Mouse (Mus musculus) neural tube, embryonic 11.5 days (tissue): ENCODE measurements at regions not wholly inside any gene's neighbourhood (a gene's known extent, or its start where the extent isn't known, plus 50 kb on each side); places are given as distances from the start of the nearest gene placed in this dataset.

ENCODE experiments used
- ATAC-seq: fragments of 200-750 bp; cut with Nextera tagmentation; 2 replicates; pipeline ENCODE4 v1.8.0; 2017; ENCODE audit warnings: moderate number of reproducible peaks, mild to moderate bottlenecking, moderate TSS enrichment, moderate library complexity; ENCODE audit not compliant: insufficient read depth, low FRiP score, low TSS enrichment
- DNase-seq: peaks from one replicate; pipeline ENCODE4 v3.0.0-alpha.2; 2015; ENCODE audit warnings: low spot score
- H3K27ac ChIP-seq: fragments of 300-500 bp; sonication (generic); 2 replicates; pipeline ENCODE4 v1.5.1; 2014; ENCODE audit warnings: low read depth, mild to moderate bottlenecking, low read length
- H3K27me3 ChIP-seq: fragments of 300-500 bp; sonication (generic); 2 replicates; pipeline ENCODE4 v1.6.1; 2014; ENCODE audit warnings: mild to moderate bottlenecking, low read length, mixed read lengths; ENCODE audit not compliant: control insufficient read depth, insufficient read depth
- H3K36me3 ChIP-seq: fragments of 300-500 bp; sonication (generic); 2 replicates; pipeline ENCODE4 v1.6.1; 2014; ENCODE audit warnings: mild to moderate bottlenecking, low read length, moderate library complexity, mixed read lengths; ENCODE audit not compliant: control insufficient read depth, insufficient read depth
- H3K4me1 ChIP-seq: fragments of 300-500 bp; sonication (generic); 2 replicates; pipeline ENCODE4 v1.6.1; 2014; ENCODE audit warnings: low read length, mixed read lengths; ENCODE audit not compliant: control insufficient read depth, insufficient read depth
- H3K4me2 ChIP-seq: fragments of 300-500 bp; sonication (generic); 2 replicates; pipeline ENCODE4 v1.6.1; 2014; ENCODE audit warnings: low read depth, mild to moderate bottlenecking, moderate library complexity
- H3K4me3 ChIP-seq: fragments of 300-500 bp; sonication (generic); 2 replicates; pipeline ENCODE4 v1.5.1; 2014; ENCODE audit warnings: low read depth, low read length
- H3K9ac ChIP-seq: fragments of 300-500 bp; sonication (generic); 2 replicates; pipeline ENCODE4 v1.6.1; 2014; ENCODE audit warnings: mild to moderate bottlenecking, low read length
- H3K9me3 ChIP-seq: fragments of 300-500 bp; sonication (generic); 2 replicates; pipeline ENCODE4 v1.6.1; 2016; ENCODE audit warnings: low read length; ENCODE audit not compliant: control insufficient read depth
- WGBS: fragments of 180-500 bp; shearing (Covaris S2); extraction: QIAGEN DNeasy Blood & Tissue Kit; methylation state at CpG from one replicate; pipeline ENCODE4 v1.1.7; 2014; 5-methylcytosine and 5-hydroxymethylcytosine counted together

- Histone ChIP-seq H3K27ac (no peak overlapping the region), H3K9ac (no peak overlapping the region), H3K36me3 (no peaks in the 10 kb centered on the region), H3K4me2 (no peak overlapping the region), H3K9me3 (no peaks in the 10 kb centered on the region), H3K27me3 (no peaks in the 10 kb centered on the region), H3K4me1 (no peaks in the 10 kb centered on the region), H3K4me3 (no peak overlapping the region)
- ATAC-seq = no peak
- WGBS = 65% methylated on average over 4 of the region's 4 CpGs
- peak; percentile 28 for DNase-seq
These were observed 1117.4 kb upstream of the Nudt12 start for GRCm38 (mm10) chr17:60130589-60130988.

GRCm38 (mm10) chr17:60098763-60099162, 1085.6 kb upstream of the Nudt12 start:
- DNase-seq = no peak
- H3K4me1 ChIP-seq = no peaks in the 10 kb centered on the region
- no peaks in the 10 kb centered on the region for H3K27me3 ChIP-seq
- no peaks in the 10 kb centered on the region for H3K36me3 ChIP-seq
- H3K9ac ChIP-seq = no peak overlapping the region
- no peak for ATAC-seq
- no peaks in the 10 kb centered on the region for H3K9me3 ChIP-seq
- H3K4me3 ChIP-seq = no peak overlapping the region
- no peak overlapping the region for H3K27ac ChIP-seq
- H3K4me2 ChIP-seq = no peak overlapping the region
